Mouse (Mus musculus) layer of hippocampus, postnatal 36 days (tissue): ENCODE measurements around the gene Lrrc45. TPM values are rescaled to one million over a fixed set of nuclear protein-coding genes. Genes with fewer than 3 reads are reported as not detected.
"Not testable (repeated sequence)": the region's sequence is repeated elsewhere in the genome, so short reads cannot be mapped to it uniquely, and the experiment has no call there.

Source experiments
- DNase-seq, 2 experiments: peaks; one replicate each; pipeline ENCODE4 v3.0.0; 2022
- total RNA-seq, 2 experiments: library from RNA; stranded (reverse); gene quantifications; 2 replicates each; pipeline ENCODE4 v1.2.3; 2021

Lrrc45 gene
- 10 to 100 TPM; 56.6 to 69.3 TPM for total RNA-seq

DNA sequence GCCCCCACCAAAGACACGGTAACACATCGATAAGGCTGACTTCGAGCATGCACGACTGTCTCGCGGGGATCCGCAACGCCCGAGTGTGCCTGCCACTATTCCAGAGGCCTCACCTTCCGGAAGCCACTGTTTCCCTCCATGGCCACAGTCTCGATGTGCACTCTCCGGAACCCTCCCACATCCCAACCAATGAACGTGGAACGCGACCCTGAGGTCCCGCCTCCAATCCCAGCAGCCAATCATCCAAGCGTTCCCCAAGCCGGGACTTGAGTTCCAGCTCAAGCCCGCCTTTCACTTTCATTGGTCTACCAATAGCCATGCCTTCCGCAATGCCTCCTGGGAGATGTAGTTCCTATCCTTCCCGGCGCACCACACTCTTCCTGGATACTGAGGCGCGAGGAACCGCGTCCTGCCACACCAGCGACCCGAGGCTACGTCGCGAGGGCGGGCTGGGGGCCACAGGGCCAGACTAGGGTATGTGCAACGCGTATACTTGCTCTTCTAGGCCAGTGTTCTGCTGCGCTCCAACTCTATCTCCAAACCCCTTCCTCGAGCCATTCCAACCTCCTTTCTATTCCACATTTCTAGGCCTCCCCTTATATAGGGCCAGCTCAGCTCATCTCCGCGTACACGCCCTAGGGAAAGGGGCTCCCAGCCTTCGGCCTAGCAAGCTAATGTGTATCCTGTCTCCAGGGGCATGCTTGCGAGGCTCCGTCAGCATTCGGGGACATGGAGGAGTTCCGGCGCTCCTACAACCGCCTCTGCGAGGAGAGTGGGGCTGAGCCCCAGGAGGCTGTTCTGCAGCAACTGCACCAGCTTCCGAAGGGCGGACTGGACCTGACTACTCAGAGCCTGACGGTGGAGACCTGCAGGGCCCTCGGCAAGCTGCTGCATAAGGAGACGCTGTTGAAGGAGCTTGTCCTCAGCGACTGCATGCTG lies at the start of gene Lrrc45, which contains the start of gene Cenpx:
Lrrc45 (plus strand) TSS at position 346 of the 939 bp plus-strand sequence.
Cenpx (minus strand) TSS at position 159 of the 939 bp plus-strand sequence.
- peak; percentile 97 for DNase-seq

DNA sequence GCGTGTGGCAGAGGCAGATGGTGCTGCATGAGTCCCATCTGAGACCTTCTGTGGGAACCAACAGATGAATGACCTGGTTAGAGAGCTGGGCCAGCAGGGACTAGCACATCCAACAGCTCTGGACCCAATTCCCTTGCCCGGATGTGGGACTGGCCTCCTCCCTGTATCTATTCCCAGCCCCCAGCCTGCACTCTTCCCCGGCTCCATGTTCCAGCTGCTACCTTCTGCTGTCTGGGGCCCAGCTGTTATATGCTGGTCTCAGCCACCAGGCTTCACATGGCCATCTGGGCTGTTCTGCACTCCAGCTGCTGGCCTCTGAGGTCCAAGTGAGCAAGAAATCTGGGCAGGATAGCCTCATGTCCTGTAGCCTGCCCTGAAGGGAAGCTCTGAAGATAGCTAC lies 48.3 kb upstream of the Lrrc45 start:
- DNase-seq, result no peak

DNA sequence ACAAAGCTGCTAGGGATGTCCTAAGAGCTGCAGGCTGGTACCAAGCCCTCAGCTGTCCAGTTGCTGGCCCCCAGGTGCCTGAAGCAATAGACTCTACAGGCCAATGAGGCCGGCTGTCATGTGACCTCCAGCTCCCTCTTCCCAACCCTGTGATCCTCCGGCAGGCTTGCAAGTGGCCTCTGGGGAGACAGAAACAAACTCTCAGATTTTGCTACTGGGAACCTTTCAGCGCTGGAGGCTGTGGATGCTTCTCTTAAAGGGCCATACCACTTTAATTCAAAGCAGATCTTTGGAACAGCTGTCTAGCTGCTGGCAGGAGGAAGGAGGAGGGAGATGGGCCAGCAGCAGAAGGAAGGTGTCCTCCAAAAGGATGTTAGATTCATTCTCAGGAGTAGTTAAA lies 47.1 kb upstream of the Lrrc45 start:
- DNase-seq, result no peak

DNA sequence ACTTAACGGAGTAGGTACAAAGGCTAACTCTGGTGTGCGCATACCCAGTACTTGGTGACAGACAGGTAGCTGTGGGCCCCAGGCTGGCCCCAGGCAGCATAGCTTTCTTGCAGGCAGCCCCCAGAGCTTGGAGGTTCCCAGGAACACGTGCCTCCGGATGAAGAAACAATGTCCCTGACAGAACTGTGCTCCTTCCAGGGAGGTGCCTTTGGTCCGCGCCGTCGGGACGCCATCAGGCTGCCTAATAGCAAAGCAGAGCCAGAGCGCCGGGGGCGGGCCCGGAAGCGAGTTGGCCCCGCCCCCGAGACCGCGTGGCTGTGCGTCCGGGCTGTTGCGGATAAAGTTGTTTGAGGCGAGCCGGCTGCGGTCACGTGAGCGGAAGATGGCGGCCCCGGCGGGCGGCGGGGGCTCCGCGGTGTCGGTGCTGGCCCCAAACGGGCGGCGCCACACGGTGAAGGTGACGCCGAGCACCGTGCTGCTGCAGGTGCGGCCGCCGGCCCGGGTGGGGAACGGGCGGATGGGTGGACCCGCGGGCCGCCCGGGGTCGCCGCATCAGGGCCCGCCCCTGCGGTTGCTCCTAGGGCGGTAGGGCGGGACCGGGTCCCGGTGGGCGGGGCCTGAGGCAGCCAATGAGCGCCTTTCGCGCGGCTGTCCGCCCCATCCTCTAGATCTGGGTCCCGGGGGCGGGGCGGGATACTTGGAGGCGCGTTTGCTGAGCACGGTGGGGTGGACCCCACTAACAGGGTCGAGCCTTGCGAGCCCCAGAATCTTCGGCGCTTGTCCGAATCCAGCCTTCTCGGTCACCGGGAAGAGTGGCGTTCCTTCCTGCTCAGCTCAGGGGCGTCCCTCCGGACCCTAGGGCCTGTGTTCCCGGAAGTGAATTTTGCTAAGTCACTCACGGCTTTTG lies 40.8 kb upstream of the Lrrc45 start, which contains the start of gene Aspscr1:
Aspscr1 (plus strand) TSS at position 287 of the 907 bp plus-strand sequence.
- peak; percentile 92 for DNase-seq

DNA sequence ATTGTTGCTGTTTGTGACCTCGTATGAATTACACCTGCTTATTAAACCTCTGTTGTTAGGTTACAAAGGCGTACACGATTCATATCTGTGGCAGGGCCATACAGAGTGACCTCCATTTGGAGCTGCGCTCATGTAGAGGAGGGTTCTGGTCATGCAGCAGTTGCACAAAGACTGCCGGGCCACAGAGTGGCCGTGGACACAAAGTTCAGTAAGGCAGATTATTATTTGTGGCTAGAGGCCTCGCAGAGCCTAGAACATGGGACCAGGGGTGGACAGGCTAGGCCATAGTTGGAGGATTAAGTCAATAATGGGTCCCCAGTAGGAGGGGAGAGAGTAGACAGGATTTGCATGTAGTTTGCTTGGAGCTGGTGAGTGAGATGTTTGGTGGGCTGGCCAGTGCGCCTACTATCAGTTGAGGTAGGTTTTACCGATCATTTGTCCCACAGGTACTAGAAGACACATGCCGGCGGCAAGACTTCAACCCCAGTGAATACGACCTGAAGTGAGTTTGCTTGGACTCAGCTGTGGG lies 40.1 kb upstream of the Lrrc45 start:
- DNase-seq, result no peak

DNA sequence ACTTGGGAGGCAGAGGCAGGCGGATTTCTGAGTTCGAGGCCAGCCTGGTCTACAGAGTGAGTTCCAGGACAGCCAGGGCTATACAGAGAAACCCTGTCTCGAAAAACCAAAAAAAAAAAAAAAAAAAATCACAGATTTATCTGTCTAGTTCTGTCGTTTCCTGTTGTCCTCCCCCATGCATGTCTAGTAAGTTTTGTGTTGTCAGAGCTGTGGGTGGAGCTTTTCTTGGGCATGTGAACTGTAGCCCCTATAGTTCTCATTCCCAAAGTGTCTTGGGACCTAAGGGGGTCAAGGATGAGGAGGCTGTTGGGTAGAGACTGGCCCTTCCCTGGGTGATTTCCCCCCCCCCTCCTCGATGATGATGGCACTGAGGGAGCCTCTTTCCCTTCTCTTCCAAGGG lies 37.9 kb upstream of the Lrrc45 start:
- DNase-seq, result not testable (repeated sequence)

DNA sequence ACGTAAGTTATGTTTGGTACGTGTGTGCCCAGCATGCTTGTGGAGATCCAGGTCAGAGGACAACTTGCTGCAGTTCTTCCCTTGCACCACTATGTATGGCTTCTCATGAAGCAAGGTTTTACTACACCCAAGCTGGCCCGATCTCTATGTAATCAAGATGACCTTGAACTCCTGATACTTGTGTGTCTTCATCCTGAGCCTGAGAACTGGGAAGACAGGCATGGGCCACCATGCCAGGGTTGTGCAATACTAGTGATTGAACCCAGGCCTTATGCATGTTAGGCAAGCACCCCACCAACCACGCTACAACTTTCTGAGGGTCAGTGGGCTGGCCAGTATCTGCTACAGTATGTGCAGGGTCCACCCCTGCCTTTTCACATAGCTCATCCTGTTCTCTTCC lies 36.8 kb upstream of the Lrrc45 start:
- no peak for DNase-seq

DNA sequence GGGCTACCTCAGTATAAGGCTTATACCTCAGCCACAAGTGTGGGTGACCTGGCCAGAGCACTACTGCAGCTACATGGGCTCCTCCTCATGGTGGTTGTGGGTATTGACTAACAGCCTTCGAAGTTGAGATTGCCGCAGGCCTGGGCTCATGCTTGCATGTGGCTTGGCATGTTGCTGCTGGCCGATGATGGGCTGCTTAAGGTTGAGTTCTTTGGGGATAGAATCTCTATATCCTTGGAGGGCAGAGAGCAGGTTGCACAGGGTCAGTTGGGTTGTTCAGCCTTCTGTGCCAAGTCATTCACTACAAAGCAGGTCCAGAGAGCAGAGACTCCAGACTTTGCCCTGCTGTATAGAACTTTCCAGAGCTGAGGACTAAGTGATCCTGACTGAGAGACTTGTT lies 33.8 kb upstream of the Lrrc45 start:
- no peak for DNase-seq

DNA sequence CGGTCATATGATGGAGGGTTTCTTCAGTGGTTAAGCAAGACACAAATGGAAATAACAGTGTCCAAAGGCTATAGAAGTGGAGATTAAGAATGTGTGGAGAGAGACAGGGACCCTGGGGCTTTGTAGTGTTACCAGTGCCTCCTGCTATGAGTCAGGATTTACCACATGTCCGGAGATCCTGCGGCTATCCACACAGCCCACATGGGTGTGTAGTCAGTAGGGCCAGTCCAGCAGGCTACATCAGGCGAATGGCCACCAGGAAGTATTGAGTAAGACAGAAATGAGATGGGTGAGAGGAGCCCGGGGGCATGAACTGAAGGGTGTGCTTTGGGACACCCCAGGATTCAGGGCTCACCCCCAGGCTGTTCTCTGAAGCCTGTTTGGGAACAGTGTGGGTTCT lies 31.0 kb upstream of the Lrrc45 start:
- no peak for DNase-seq

DNA sequence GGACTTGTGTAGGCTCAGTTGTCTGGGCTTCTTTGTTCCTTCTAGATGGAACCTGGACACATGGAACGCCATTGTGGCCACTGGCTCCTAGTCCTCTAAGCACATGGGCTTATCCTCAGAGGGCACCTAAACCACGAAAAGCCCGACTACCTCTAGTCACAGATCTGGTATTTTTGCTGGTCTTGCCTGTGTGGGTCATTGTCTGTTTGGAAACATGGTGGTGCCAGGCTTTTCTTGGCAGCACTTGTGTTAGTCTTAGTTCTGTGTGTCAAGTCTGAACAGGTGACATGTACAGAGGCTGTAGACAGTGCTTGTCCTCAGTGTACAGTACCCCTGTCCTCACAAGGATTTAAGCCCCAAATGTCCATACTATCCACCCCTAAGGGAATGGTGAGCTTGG lies 30.2 kb upstream of the Lrrc45 start:
- DNase-seq, result no peak

DNA sequence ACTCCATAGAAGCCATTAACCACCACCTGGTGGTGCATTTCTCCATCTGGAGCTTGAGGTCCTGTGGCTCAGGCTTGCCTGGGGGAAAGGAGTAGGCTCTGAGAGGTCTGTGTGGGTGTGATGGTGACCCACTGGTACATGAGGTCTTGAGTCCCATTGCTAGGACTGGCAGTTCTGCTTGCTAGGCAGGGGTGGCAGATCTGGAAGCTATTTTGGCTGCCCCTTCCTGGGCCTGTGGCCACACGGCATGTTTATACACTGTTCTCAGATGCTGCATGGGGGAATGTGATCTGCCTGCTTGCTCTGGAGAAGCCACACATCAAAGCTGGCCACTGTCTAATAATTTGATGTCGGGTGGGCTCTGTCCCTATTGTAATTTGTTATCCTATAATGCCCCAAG lies 29.6 kb upstream of the Lrrc45 start:
- no peak for DNase-seq

DNA sequence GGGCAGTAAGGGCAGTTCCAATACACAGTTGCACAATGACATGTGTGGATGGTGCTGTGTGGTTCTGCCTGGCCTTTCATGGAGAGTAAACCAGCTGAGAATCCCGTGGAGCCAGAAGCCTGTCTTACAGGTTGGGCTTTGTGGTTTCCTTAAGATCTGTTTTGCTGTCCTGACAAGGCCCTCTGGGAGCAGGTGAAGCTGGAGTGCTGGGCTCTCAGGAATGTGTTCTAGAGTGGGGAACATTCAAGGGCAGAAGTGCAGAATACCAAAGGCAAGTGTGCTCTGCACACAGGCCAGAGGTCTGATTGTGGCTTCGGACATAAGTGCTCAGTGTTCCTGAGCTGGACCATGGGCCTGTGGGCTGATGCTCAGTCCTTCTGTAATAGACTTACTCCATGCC lies 29.1 kb upstream of the Lrrc45 start:
- DNase-seq, result no peak

DNA sequence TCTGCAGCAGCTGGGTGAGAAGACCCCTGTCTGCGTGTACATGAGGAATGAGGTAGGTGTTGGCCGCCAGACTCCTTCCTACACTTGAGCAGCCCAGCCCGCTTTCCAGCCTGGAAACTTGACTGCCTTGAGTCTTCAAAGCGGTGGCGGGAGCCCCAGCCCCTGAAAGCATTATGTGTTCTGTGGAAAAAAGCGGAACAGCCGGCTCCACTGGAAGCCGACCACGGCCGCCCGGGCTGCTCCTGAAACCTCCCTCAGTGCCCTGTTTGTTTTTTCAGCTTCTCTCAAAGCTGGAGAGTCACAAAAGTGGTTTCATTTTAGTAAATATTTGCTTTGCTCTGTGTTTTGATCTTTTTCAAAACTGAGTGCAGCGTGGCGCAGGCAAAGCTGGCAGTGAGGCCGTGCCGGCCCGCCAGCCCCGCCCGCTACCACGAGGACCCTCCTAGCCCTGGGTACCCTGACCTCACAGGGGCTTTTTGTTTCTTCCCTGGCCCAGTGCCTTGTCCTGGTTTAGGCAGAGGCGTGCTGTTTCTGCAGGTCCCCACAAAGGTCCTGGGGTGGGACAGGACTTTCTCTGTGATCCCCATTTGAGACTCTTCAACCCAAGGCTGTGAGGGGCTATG lies 27.0 kb upstream of the Lrrc45 start:
- DNase-seq, result no peak

DNA sequence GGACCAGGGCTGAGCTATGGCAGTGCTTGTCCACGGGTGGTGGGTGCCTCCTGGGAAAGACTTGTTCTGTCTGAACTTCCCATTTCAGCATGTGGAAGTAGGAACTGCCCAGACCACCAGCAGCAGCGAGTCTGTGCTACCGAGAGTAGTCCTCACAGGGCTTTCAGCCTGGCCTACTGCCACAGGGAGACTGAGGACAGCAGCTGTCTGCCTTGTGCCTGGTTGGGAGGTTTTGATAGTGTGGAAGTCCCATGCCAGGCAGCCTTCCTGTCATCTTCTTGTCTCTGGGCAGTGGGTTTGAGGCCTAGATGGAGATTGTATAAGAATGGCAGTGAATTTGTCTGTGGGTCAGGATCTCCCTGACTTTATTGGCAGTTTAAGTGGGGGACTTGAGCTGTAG lies 24.4 kb upstream of the Lrrc45 start:
- DNase-seq, result no peak

DNA sequence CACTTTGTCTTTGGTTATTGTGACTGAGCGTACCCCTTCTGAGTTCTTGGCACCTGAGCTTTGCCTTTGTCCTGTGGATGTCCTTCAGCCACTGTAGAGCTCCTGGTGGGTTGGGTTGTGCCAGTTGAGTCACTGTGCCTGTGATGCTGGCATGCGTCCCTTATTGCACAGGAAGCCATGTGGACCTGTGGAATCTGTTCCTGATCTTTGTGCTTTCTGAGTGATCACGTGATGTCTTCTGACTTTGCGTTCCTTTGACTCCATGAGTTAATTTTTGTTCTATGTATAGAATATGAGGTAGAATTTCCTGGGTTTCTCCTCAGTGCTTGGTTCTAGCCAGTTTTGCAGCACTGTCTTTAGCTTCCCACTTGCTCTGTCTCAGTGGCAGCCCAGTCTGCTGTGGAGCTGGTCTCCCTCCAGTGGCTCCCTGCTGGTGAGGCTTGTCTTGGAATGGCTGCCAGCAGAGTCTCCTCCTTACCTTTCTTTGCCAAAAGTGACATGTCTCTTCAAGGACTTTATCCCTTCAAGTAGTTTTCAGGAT lies 21.2 kb upstream of the Lrrc45 start:
- DNase-seq, result no peak

DNA sequence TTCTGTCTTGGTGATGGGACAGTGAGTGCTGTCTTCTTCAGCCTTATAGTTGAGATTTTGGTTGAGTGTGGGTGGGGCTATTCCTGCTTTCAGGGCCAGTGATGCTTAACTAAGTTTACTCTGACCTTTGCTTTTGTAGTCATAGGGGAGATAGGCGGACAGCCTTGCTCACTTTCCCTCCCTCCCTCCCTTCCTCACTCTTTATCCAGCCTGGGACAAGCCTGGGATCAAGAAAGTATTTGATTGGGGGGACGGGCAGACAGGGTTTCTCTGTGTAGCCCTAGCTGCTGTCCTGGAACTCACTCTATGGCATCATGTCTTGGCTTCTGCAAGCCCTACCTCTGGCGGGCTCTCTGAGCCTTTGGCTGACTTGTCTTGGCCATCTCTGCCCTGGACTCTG lies 20.3 kb upstream of the Lrrc45 start:
- DNase-seq, result no peak

DNA sequence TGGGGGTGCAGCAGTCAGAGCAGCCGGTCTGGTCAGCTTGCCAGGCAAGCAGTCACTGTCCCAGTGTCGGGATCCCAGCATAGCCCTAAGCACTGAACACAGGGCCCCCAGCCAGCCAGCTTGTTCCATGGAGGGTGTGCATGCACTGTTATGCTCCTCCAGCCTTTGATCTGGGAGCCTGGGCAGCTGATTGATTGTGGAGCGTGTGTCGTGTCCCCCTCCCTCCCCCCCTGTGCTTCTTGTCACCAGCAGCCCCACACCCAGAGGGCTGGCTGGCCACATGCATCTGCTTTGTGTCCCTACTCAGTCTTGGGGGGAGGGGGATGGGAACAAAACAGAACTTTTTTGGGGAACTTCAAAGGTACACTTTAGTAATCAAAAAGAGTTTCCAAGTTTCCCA lies 18.5 kb upstream of the Lrrc45 start:
- no peak for DNase-seq

DNA sequence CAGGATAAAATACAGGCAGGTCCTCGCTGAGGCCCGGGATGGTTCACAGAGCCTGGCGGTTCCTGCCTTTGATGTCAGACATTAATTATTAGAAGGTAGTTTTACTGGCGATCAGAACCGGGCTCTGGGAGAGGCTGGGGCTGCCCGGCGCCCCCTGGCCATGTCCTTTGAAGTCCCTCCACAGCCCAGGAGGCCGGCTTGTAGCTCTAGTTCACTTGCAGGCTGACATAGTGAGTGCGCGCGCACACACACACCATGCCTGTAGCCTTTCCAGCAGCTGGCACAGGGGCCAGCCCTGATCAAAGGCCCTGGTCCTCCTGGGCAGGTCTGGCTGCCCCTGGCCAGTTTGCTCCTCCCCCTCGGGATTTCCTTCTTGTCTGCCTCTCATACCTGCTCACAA lies 18.1 kb upstream of the Lrrc45 start:
- no peak for DNase-seq

DNA sequence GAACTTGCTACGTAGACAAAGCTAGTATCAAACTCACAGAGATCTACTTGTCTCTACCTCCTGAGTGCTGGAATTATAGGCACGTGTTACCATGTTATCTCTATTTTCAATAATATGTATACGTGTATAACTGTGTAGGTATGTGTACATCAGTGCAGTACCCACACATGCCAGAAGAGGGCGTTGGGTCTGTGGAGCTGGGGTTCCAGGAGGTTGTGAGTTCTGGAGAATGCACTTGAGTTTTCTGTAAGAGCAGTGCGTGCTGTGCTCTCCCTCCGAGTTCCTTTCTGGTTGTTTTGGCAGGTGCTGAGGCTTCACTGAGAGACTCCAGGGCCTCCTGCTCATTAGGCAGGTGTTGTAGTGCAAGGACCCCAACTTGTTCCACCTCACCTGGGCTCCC lies 17.2 kb upstream of the Lrrc45 start:
- no peak for DNase-seq

DNA sequence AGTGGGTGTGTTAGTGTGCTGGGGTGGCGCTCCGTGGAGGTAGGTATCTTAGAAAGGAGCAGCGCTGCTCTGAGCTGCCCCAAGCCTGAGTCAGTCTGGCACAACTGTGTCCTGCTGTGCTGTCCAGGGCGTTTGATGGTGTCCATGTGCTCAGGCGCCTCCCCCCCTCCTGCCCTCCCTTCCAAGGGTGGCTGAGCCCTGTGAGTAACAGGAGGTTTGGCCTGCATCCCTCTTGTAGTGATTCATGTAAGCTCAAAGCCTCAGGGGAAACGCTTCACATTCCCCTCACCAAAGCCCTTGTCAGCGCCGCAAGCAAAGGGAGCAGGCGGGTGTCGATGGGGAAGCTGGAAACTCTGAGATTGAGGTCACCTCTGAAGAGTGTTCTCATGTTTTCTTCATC lies 16.0 kb upstream of the Lrrc45 start:
- DNase-seq, result no peak

DNA sequence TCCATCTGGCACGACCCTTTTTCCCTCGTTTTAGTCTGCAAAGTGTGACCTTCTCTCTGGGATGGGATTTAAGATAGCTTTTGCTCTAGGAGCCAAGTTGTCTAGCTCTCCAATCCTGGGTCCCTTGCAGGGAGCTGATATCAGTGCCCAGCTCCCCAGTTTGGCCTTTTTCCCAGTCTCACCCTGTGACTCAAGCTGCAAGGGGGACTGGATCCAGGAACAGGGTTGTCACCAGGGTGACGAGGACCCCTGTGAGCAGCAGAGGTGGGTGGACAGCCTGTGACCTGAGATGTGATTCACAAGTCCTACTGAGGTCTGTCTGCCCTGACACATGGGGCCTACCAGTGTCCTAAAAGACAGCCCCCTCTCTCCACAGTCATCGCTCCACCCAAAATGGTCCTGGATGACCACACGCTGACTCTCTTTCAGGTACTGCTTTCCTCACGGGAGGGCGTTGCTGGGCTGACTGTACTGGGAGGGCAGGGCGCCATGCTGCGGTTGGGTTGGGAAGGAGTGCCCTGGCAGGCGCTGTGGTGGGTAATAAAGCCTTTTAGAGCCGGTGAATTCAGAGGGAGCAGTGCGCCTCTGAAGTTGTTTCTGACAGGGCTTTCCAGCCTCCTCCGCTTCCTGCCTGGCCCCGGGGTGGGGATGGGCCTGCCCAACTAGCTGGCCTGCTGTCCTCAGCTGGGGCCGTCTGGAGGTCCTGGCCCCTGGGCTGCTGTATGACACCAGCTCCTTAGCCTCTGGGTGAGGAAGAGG lies 9.8 kb upstream of the Lrrc45 start:
- DNase-seq, result no peak
